Mouse (Mus musculus): ENCODE data around the gene Slc9a9.

DNA sequence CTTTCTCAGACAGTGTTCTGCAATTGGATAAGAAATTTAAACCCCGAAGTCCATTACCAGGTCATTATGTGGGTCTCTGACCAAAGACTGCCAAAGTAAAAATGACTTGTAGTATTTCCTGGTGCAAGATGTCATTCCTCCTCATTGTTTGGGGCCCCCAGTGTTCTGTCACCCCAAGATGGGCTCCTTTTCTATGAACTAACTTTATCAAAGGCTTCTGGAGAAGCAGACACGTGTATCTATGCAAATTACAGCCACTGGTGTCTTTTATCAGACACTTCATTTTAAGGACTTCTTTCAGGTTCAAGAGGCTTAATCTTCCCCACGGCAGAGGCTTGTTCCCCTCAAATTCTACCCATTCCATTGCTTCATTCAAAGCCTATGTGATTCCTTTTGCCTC lies 593.1 kb downstream of the Slc9a9 start:
- TF ChIP-seq POLR2A (IDR thresholded peaks at IDR 0.05; ENCODE audit: extremely low read depth, insufficient read depth, low read length): no peak
- no peak for TF ChIP-seq CTCF (IDR thresholded peaks at IDR 0.05; ENCODE audit: extremely low read depth, insufficient read depth, low read length)
